Mouse (Mus musculus) embryonic fibroblast, embryonic 13.5 days (primary cell): Measurements from ENCODE around the gene Mup20.
A peak's percentile ranks its signal among the peaks of the same experiment; 100 is the strongest.
"Not testable (repeated sequence)": the region's sequence is repeated elsewhere in the genome, so short reads cannot be mapped to it uniquely, and the experiment has no call there.

ENCODE experiments used
- CTCF ChIP-seq: IDR thresholded peaks from 2 replicates; pipeline ENCODE4 v1.5.1; 2011; ENCODE audit warnings: mild to moderate bottlenecking, control low read depth, low read length, moderate library complexity, borderline replicate concordance; ENCODE audit not compliant: insufficient read depth
- POLR2A ChIP-seq: IDR thresholded peaks from 2 replicates; pipeline ENCODE4 v1.6.1; 2011; ENCODE audit warnings: low read depth, mild to moderate bottlenecking, control low read depth, low read length, moderate library complexity

- not testable (repeated sequence) for TF ChIP-seq POLR2A
- TF ChIP-seq CTCF = 0 out of 2 replicates have a peak, but pooled peaks have one; percentile 20
Observed at GRCm38 (mm10) chr4:62103366-62103765, 49.4 kb upstream of the Mup20 start.
